Mouse (Mus musculus) cerebellum, adult 2 months (tissue): ENCODE results near the gene Cd163.

Experiments
- CTCF ChIP-seq: fragments of 200-500 bp; IDR thresholded peaks from 2 replicates; pipeline ENCODE4 v1.5.1; 2011; ENCODE audit warnings: low read depth, mild to moderate bottlenecking, control low read depth, low read length, moderate library complexity, borderline replicate concordance; ENCODE audit not compliant: insufficient read depth
- POLR2A ChIP-seq: fragments of 200-500 bp; IDR thresholded peaks from 2 replicates; pipeline ENCODE4 v1.6.1; 2011; ENCODE audit warnings: low read length, control low read depth, borderline replicate concordance; ENCODE audit not compliant: insufficient read depth

DNA sequence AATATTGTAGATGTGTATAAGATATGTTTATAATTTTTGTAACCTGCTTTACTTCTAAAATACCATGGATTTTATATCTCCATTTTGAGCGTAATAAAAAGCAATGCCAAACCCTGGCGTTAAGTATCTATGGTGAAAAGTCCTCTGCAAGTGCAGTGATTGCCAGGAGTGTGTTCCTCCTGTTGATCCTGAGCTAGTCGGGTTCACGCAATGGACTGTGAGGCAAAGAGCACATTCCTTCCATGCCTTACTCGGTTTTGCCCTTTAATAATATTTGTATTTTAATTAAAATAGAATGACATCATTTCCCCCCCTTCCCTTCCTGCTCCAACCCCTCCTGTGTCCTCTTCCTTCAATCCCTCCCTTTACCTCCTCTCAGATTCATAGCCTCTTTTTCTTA, 26.8 kb upstream of the Cd163 start:
- no peak for TF ChIP-seq CTCF
- TF ChIP-seq POLR2A, result no peak
